Comparison of ENCODE assay signal across 7 mouse cellular contexts in genomic region chr1:179961777-179962176, GRCm38 (mm10). TPM values are rescaled to one million over a fixed set of nuclear protein-coding genes. Genes with fewer than 3 reads are reported as not detected.
A peak's percentile ranks its signal among the peaks of the same experiment; 100 is the strongest.
DNase-seq lines count a peak whose midpoint lies in the region; ATAC-seq and TF ChIP-seq lines count a peak whose summit lies in the region.

No protein-coding gene starts in this region.

- peaks cover 2% of the 10 kb centered on the region; the same call in 1 of the 2 replicates for H3K4me1 ChIP-seq in lung, embryonic 14.5 days (ENCODE audit: insufficient read depth)
- no peaks in the 10 kb centered on the region; the same call in 1 of the 2 replicates for H3K4me1 ChIP-seq in cortical plate, adult 2 months (ENCODE audit: control insufficient read depth, insufficient read depth, low read length)
- peaks cover 38% of the 10 kb centered on the region for H3K4me1 ChIP-seq in hindbrain, embryonic 13.5 days (replicated peaks)
- H3K4me1 ChIP-seq in midbrain, embryonic 13.5 days (replicated peaks), result peaks cover 39% of the 10 kb centered on the region

- no peak overlapping the region for H3K27ac ChIP-seq in lung, embryonic 14.5 days (ENCODE audit: low read depth)
- H3K27ac ChIP-seq in cortical plate, adult 2 months (ENCODE audit: insufficient read depth, low read length), result 0 out of 2 replicates have a peak overlapping the region, but pooled peaks have one; percentile 43
- H3K27ac ChIP-seq in hindbrain, embryonic 13.5 days, result no peak overlapping the region
- no peak overlapping the region for H3K27ac ChIP-seq in midbrain, embryonic 13.5 days

- TF ChIP-seq POLR2A in cortical plate, adult 2 months (IDR thresholded peaks at IDR 0.05; ENCODE audit: extremely low read depth, insufficient read depth, low read length), result no peak

- H3K27me3 ChIP-seq in lung, embryonic 14.5 days (ENCODE audit: insufficient read depth, low read length), result no peaks in the 10 kb centered on the region
- no peaks in the 10 kb centered on the region for H3K27me3 ChIP-seq in hindbrain, embryonic 13.5 days
- no peaks in the 10 kb centered on the region for H3K27me3 ChIP-seq in midbrain, embryonic 13.5 days

- ATAC-seq in lung, embryonic 14.5 days (ENCODE audit: insufficient read depth), result no peak
- ATAC-seq in hindbrain, embryonic 13.5 days (ENCODE audit: low FRiP score), result no peak
- ATAC-seq in midbrain, embryonic 13.5 days, result no peak

- H3K9ac ChIP-seq in lung, embryonic 14.5 days, result peak overlapping the region; percentile 41
- peak overlapping the region; percentile 68 for H3K9ac ChIP-seq in hindbrain, embryonic 13.5 days
- H3K9ac ChIP-seq in midbrain, embryonic 13.5 days (replicated peaks), result peak overlapping the region; percentile 94

- WGBS in lung, embryonic 14.5 days, result 38% methylated on average over 4 of the region's 4 CpGs
- 45% methylated on average over 4 of the region's 4 CpGs for WGBS in hindbrain, embryonic 13.5 days
- WGBS in midbrain, embryonic 13.5 days, result 45% methylated on average over 4 of the region's 4 CpGs

- H3K4me3 ChIP-seq in lung, embryonic 14.5 days (ENCODE audit: low read depth, low read length), result peak overlapping the region; percentile 70
- H3K4me3 ChIP-seq in cortical plate, adult 2 months (ENCODE audit: insufficient read depth, low read length), result peak overlapping the region; percentile 95
- H3K4me3 ChIP-seq in hindbrain, embryonic 13.5 days, result peak overlapping the region; percentile 79
- H3K4me3 ChIP-seq in midbrain, embryonic 13.5 days (replicated peaks), result peak overlapping the region; percentile 77

- peak overlapping the region; percentile 79 for H3K4me2 ChIP-seq in lung, embryonic 14.5 days
- H3K4me2 ChIP-seq in hindbrain, embryonic 13.5 days, result peak overlapping the region; percentile 84
- H3K4me2 ChIP-seq in midbrain, embryonic 13.5 days (replicated peaks), result peak overlapping the region; percentile 65

- no peaks in the 10 kb centered on the region for H3K9me3 ChIP-seq in lung, embryonic 14.5 days (ENCODE audit: low read depth, low read length)
- no peaks in the 10 kb centered on the region for H3K9me3 ChIP-seq in hindbrain, embryonic 13.5 days
- no peaks in the 10 kb centered on the region for H3K9me3 ChIP-seq in midbrain, embryonic 13.5 days

- no peak for DNase-seq in lung, embryonic 14.5 days
- no peak for DNase-seq in lung, postnatal 4 days
- DNase-seq in spleen, postnatal 14 days (ENCODE audit: low spot score in 2 of 2), result no peak
- no peak for DNase-seq in spleen, adult 18-20 months

- H3K36me3 ChIP-seq in lung, embryonic 14.5 days (ENCODE audit: insufficient read depth), result no peaks in the 10 kb centered on the region
- H3K36me3 ChIP-seq in hindbrain, embryonic 13.5 days, result no peaks in the 10 kb centered on the region
- no peaks in the 10 kb centered on the region for H3K36me3 ChIP-seq in midbrain, embryonic 13.5 days

- TF ChIP-seq CTCF in lung, embryonic 14.5 days (IDR thresholded peaks at IDR 0.05; ENCODE audit: low read depth), result no peak
- TF ChIP-seq CTCF in cortical plate, adult 2 months (IDR thresholded peaks at IDR 0.05; ENCODE audit: extremely low read depth, insufficient read depth, low read length), result no peak

RNA-seq across cellular contexts. Expression of gene Cdc42bpa, which starts 1.5 kb away (rescaled TPM):
- polyA plus RNA-seq in lung, embryonic 14.5 days (2014; fragmentation: Nextera tagmentation; extraction: Ambion mirVana), result 14.9 and 15.4 TPM in 2 replicates
- polyA plus RNA-seq in cortical plate, adult 2 months (2012; rRNA removed), result 147 and 157 TPM in 2 replicates
- 23.5 and 26.0 TPM in 2 replicates for polyA plus RNA-seq in hindbrain, embryonic 13.5 days (2015; fragmentation: Nextera tagmentation; extraction: Ambion mirVana)
- polyA plus RNA-seq in midbrain, embryonic 13.5 days (2015; fragmentation: Nextera tagmentation; extraction: Ambion mirVana), result 20.8 and 25.5 TPM in 2 replicates

Comparison
In these comparisons a context has a peak if more than half of its experiments do, and no peak if none do; other contexts are left out.
1. H3K9ac ChIP-seq: peak in every context shown above with its lines; median percentile 94 in midbrain, embryonic 13.5 days; 68 in hindbrain, embryonic 13.5 days; 41 in lung, embryonic 14.5 days.